Mouse (Mus musculus) E14TG2a.4 (cell line): Measurements from ENCODE around the gene Gns.

ENCODE experiments used
- CTCF ChIP-seq: conservative IDR thresholded peaks from 2 replicates; pipeline ENCODE4 v1.5.1; 2014; ENCODE audit warnings: low read length
- NANOG ChIP-seq: IDR thresholded peaks from 2 replicates; pipeline ENCODE4 v1.6.1; 2014; ENCODE audit warnings: borderline replicate concordance, low read length, mixed read lengths
- POU5F1 ChIP-seq: IDR thresholded peaks from 2 replicates; pipeline ENCODE4 v1.6.1; 2014; ENCODE audit warnings: low read length, borderline replicate concordance

- no peak for TF ChIP-seq CTCF
- no peak for TF ChIP-seq POU5F1
- no peak for TF ChIP-seq NANOG
Observed at GRCm38 (mm10) chr10:121424455-121424854, 59.6 kb downstream of the Gns start.
